Mouse (Mus musculus): ENCODE measurements around the gene Gm14692. TPM values are rescaled to one million over a fixed set of nuclear protein-coding genes. Genes with fewer than 3 reads are reported as not detected.
"Not testable (repeated sequence)": the region's sequence is repeated elsewhere in the genome, so short reads cannot be mapped to it uniquely, and the experiment has no call there.

The Gm14692 gene
- not detected for total RNA-seq (2021)

- not testable (repeated sequence) for DNase-seq (ENCODE audit: extremely low spot score in 1 of 2, low spot score in 1 of 2)
Measured at GRCm38 (mm10) chrX:67695398-67695797, at the start of gene Gm14692. Gene Gm14692 (plus strand): TSS chrX:67695698.

GRCm38 (mm10) chrX:67693462-67693861 lies 2.0 kb upstream of the Gm14692 start, which contains the start of gene Gm1140:
Gene Gm1140 (minus strand): TSS chrX:67693562.
- not testable (repeated sequence) for DNase-seq (ENCODE audit: extremely low spot score in 1 of 2, low spot score in 1 of 2)

Other genes starting within 250 kb of the Gm14692 start
- gene Gm1140, start 2.1 kb upstream of the Gm14692 start, total RNA-seq (2021) = not detected
- not detected for gene 4933436I01Rik, start 225.8 kb downstream of the Gm14692 start, total RNA-seq (2021)